Mouse (Mus musculus) 416B (cell line): ENCODE results near the gene Pcnt.

Experiments
- DNase-seq: peaks from one replicate; pipeline ENCODE4 v3.0.0; 2011; ENCODE audit warnings: low read depth

Gene Pcnt

GRCm38 (mm10) chr10:76442178-76443088 lies at the start of gene Pcnt:
Pcnt (minus strand) TSS chr10:76442786.
- peak; percentile 98 for DNase-seq

GRCm38 (mm10) chr10:76489205-76489604 lies 46.6 kb upstream of the Pcnt start:
- peak; percentile 22 for DNase-seq

- no peak for DNase-seq
These were observed 45.7 kb upstream of the Pcnt start for GRCm38 (mm10) chr10:76488265-76488664.

GRCm38 (mm10) chr10:76486302-76486701 lies 43.7 kb upstream of the Pcnt start:
- DNase-seq: peak; percentile 70

- DNase-seq: no peak
These were observed 38.9 kb upstream of the Pcnt start for GRCm38 (mm10) chr10:76481480-76481879.

GRCm38 (mm10) chr10:76480851-76481250 lies 38.3 kb upstream of the Pcnt start:
- no peak for DNase-seq

- DNase-seq: no peak
These were observed 31.2 kb upstream of the Pcnt start for GRCm38 (mm10) chr10:76473759-76474158.

GRCm38 (mm10) chr10:76468203-76469162 lies 25.9 kb upstream of the Pcnt start, which contains the start of the genes Mcm3ap and Ybey:
Mcm3ap (plus strand) TSS chr10:76468927.
Ybey (minus strand) TSS chr10:76469114.
- DNase-seq: peak; percentile 94

GRCm38 (mm10) chr10:76462721-76463120 lies 20.1 kb upstream of the Pcnt start:
- DNase-seq: no peak

- no peak for DNase-seq
These were observed 19.7 kb upstream of the Pcnt start for GRCm38 (mm10) chr10:76462312-76462711.

GRCm38 (mm10) chr10:76461255-76461654 lies 18.7 kb upstream of the Pcnt start:
- DNase-seq: no peak

GRCm38 (mm10) chr10:76455289-76455688 lies 12.7 kb upstream of the Pcnt start:
- DNase-seq: peak; percentile 59

GRCm38 (mm10) chr10:76448851-76449250 lies 6.3 kb upstream of the Pcnt start, which contains the start of gene 2610028H24Rik:
2610028H24Rik (plus strand) TSS chr10:76449081.
- no peak for DNase-seq

- DNase-seq: no peak
These were observed 5.0 kb upstream of the Pcnt start for GRCm38 (mm10) chr10:76447406-76448229.

GRCm38 (mm10) chr10:76445996-76446681 lies 3.6 kb upstream of the Pcnt start:
- peak; percentile 31 for DNase-seq

- DNase-seq: no peak
These were observed 2.3 kb downstream of the Pcnt start, which contains the start of gene AC141477.1 for GRCm38 (mm10) chr10:76440281-76440680. AC141477.1 (minus strand) TSS chr10:76440444.

- no peak for DNase-seq
These were observed 3.3 kb downstream of the Pcnt start for GRCm38 (mm10) chr10:76439107-76439890.

GRCm38 (mm10) chr10:76433925-76434324 lies 8.7 kb downstream of the Pcnt start:
- no peak for DNase-seq

GRCm38 (mm10) chr10:76425674-76426073 lies 16.9 kb downstream of the Pcnt start:
- DNase-seq: peak; percentile 40

GRCm38 (mm10) chr10:76416811-76417210 lies 25.8 kb downstream of the Pcnt start:
- no peak for DNase-seq
